Mouse (Mus musculus) left cerebral cortex, adult 18-20 months (tissue): ENCODE data around the gene Olfr921. TPM values are rescaled to one million over a fixed set of nuclear protein-coding genes. Genes with fewer than 3 reads are reported as not detected.

Experiments used
- DNase-seq, 2 experiments: peaks; one replicate each; pipeline ENCODE4 v3.0.0; 2021 to 2022; ENCODE audit warnings: low spot score in 2 of 2, mixed read lengths in 1 of 2
- long read RNA-seq, 2 experiments: library from polyadenylated mRNA; stranded (forward); transcript quantifications; one replicate each; pipeline ENCODE4 v2.0.0; 2021
- total RNA-seq, 2 experiments: library from RNA; stranded (reverse); gene quantifications; 2 replicates each; pipeline ENCODE4 v1.2.3; 2021

Gene Olfr921
- not detected for total RNA-seq
- long read RNA-seq, experiment 1, result 0 reads
- long read RNA-seq, experiment 2, result 0 reads

- no peak for DNase-seq
These were observed at the start of gene Olfr921 for GRCm38 (mm10) chr9:38772768-38773167. Gene Olfr921, plus strand, starts transcription at chr9:38773068.

- no peak for DNase-seq
These were observed 48.8 kb upstream of the Olfr921 start for GRCm38 (mm10) chr9:38724044-38724443.

- no peak for DNase-seq
These were observed 44.6 kb upstream of the Olfr921 start for GRCm38 (mm10) chr9:38728218-38728617.

- DNase-seq, result no peak
These were observed 31.5 kb upstream of the Olfr921 start for GRCm38 (mm10) chr9:38741408-38741807.

- no peak for DNase-seq
These were observed 28.1 kb upstream of the Olfr921 start for GRCm38 (mm10) chr9:38744619-38745315.

- no peak for DNase-seq
These were observed 20.9 kb upstream of the Olfr921 start, which contains the start of gene Olfr920 for GRCm38 (mm10) chr9:38751999-38752398. Gene Olfr920, plus strand, starts transcription at chr9:38752299.

GRCm38 (mm10) chr9:38792689-38793088 lies 19.8 kb downstream of the Olfr921 start:
- DNase-seq, result no peak

GRCm38 (mm10) chr9:38805696-38806095 lies 32.8 kb downstream of the Olfr921 start:
- peak; percentile 5 to 22 for DNase-seq

GRCm38 (mm10) chr9:38814314-38814713 lies 41.4 kb downstream of the Olfr921 start, which contains the start of gene Olfr922:
Gene Olfr922, plus strand, starts transcription at chr9:38814614.
- DNase-seq, result no peak

- DNase-seq, result no peak
These were observed 42.7 kb downstream of the Olfr921 start for GRCm38 (mm10) chr9:38815458-38815986.

GRCm38 (mm10) chr9:38826245-38826644 lies 53.4 kb downstream of the Olfr921 start, which contains the start of gene Olfr923:
Gene Olfr923, plus strand, starts transcription at chr9:38826545.
- no peak for DNase-seq

Other genes starting within 250 kb of the Olfr921 start
- gene Olfr910, start 235.2 kb upstream of the Olfr921 start, total RNA-seq, result not detected
- not detected for gene Olfr912, start 192.9 kb upstream of the Olfr921 start, total RNA-seq
- not detected for gene Olfr913, start 180.3 kb upstream of the Olfr921 start, total RNA-seq
- not detected for gene Olfr914, start 168.0 kb upstream of the Olfr921 start, total RNA-seq
- gene Olfr916, start 113.2 kb upstream of the Olfr921 start, total RNA-seq, result not detected
- gene Olfr917, start 107.2 kb upstream of the Olfr921 start, total RNA-seq, result not detected
- gene Olfr918, start 98.5 kb upstream of the Olfr921 start, total RNA-seq, result not detected
- gene Olfr919, start 69.4 kb upstream of the Olfr921 start, total RNA-seq, result not detected
- 10 to 100 TPM; 11.0 to 11.7 TPM for gene Vwa5a, start 54.8 kb upstream of the Olfr921 start, total RNA-seq
- gene Olfr920, start 20.8 kb upstream of the Olfr921 start, total RNA-seq, result under 1 TPM in 1 of 2 experiments, not detected in 1; 0.12 TPM
- gene Olfr922, start 41.5 kb downstream of the Olfr921 start, total RNA-seq, result not detected
- not detected for gene Olfr923, start 53.5 kb downstream of the Olfr921 start, total RNA-seq
- gene Olfr924, start 71.4 kb downstream of the Olfr921 start, total RNA-seq, result not detected
- gene Olfr26, start 82.0 kb downstream of the Olfr921 start, total RNA-seq, result not detected
- not detected for gene Olfr926, start 104.1 kb downstream of the Olfr921 start, total RNA-seq
- not detected for gene Olfr930, start 156.7 kb downstream of the Olfr921 start, total RNA-seq
- not detected for gene Olfr933, start 199.2 kb downstream of the Olfr921 start, total RNA-seq
- not detected for gene Olfr934, start 215.2 kb downstream of the Olfr921 start, total RNA-seq
- gene Olfr935, start 226.6 kb downstream of the Olfr921 start, total RNA-seq, result not detected